Mouse (Mus musculus) MEL (cell line): ENCODE data around the gene Atad1. TPM values are rescaled to one million over a fixed set of nuclear protein-coding genes. Genes with fewer than 3 reads are reported as not detected.

ENCODE experiments used
- DNase-seq: peaks from one replicate; pipeline ENCODE4 v3.0.0; 2011; ENCODE audit warnings: low read depth, low spot score
- H3K27ac ChIP-seq: 2 replicates; pipeline ENCODE4 v1.5.1; 2012; ENCODE audit warnings: low read depth, mild to moderate bottlenecking, control low read depth, low read length, moderate library complexity; ENCODE audit not compliant: control insufficient read depth
- H3K27me3 ChIP-seq, 2 experiments: fragments of 150-350 bp in 1 of 2; sonication (generic) in 1 of 2; 2 replicates each; pipeline ENCODE4 v1.6.1; 2012; ENCODE audit warnings: low read length in 2 of 2, mild to moderate bottlenecking in 2 of 2, improper control_type of control experiment in 1 of 2, moderate library complexity in 1 of 2; ENCODE audit not compliant: insufficient read depth in 2 of 2, control insufficient read depth in 1 of 2
- H3K36me3 ChIP-seq, 2 experiments: 2 replicates each; pipeline ENCODE4 v1.6.1; 2012 to 2014; ENCODE audit warnings: low read length in 2 of 2, improper control_type of control experiment in 1 of 2, inconsistent platforms in 1 of 2, mild to moderate bottlenecking in 1 of 2; ENCODE audit not compliant: insufficient read depth in 2 of 2, control insufficient read depth in 1 of 2
- H3K4me1 ChIP-seq, 2 experiments: fragments of 150-350 bp in 1 of 2; sonication (generic) in 1 of 2; 2 replicates each; pipeline ENCODE4 v1.6.1; 2012; ENCODE audit warnings: low read length in 2 of 2, improper control_type of control experiment in 1 of 2, mild to moderate bottlenecking in 1 of 2; ENCODE audit not compliant: insufficient read depth in 2 of 2, control insufficient read depth in 1 of 2
- H3K4me3 ChIP-seq, 2 experiments: fragments of 150-350 bp in 1 of 2; sonication (generic) in 1 of 2; 2 replicates each; pipeline ENCODE4 v1.5.1; 2012; ENCODE audit warnings: low read depth in 2 of 2, low read length in 2 of 2, mild to moderate bottlenecking in 2 of 2, moderate library complexity in 2 of 2, control low read depth in 1 of 2, improper control_type of control experiment in 1 of 2; ENCODE audit not compliant: control insufficient read depth in 1 of 2, insufficient read depth in 1 of 2
- H3K79me2 ChIP-seq: 2 replicates; pipeline ENCODE4 v1.6.1; 2012; ENCODE audit warnings: mild to moderate bottlenecking, low read length, moderate library complexity; ENCODE audit not compliant: control insufficient read depth, poor library complexity, insufficient read depth
- H3K9ac ChIP-seq: 2 replicates; pipeline ENCODE4 v1.6.1; 2012; ENCODE audit warnings: low read depth, mild to moderate bottlenecking, control low read depth, low read length, moderate library complexity; ENCODE audit not compliant: control insufficient read depth, poor library complexity, severe bottlenecking
- H3K9me3 ChIP-seq: fragments of 150-350 bp; sonication (generic); replicated peaks from 2 replicates; pipeline ENCODE4 v1.6.1; 2012; ENCODE audit warnings: mild to moderate bottlenecking, low read length, improper control_type of control experiment, moderate library complexity; ENCODE audit not compliant: insufficient read depth
- BHLHE40 ChIP-seq: IDR thresholded peaks from 2 replicates; pipeline ENCODE4 v1.6.1; 2012; ENCODE audit warnings: low read depth, mild to moderate bottlenecking, inconsistent platforms, low read length, improper control_type of control experiment, borderline replicate concordance
- CHD2 ChIP-seq: IDR thresholded peaks from 2 replicates; pipeline ENCODE4 v1.6.1; 2011; ENCODE audit warnings: low read length, improper control_type of control experiment
- EP300 ChIP-seq, 2 experiments: IDR thresholded peaks; 2 replicates each; pipeline ENCODE4 v1.6.1; 2011; ENCODE audit warnings: improper control_type of control experiment in 2 of 2, low read length in 2 of 2, low read depth in 1 of 2, mild to moderate bottlenecking in 1 of 2
- GATA1 ChIP-seq: IDR thresholded peaks from 2 replicates; pipeline ENCODE4 v1.6.1; 2011; ENCODE audit warnings: low read depth, low read length, improper control_type of control experiment
- KAT2A ChIP-seq: conservative IDR thresholded peaks from 2 replicates; pipeline ENCODE4 v1.6.1; 2012; ENCODE audit warnings: low read depth, low read length, improper control_type of control experiment, inconsistent platforms
- MAFK ChIP-seq: IDR thresholded peaks from 2 replicates; pipeline ENCODE4 v1.6.1; 2011; ENCODE audit warnings: low read depth, mild to moderate bottlenecking, low read length, improper control_type of control experiment, borderline replicate concordance
- MAZ ChIP-seq: IDR thresholded peaks from 2 replicates; pipeline ENCODE4 v1.6.1; 2012; ENCODE audit warnings: low read depth, mild to moderate bottlenecking, inconsistent platforms, low read length, improper control_type of control experiment
- MEF2A ChIP-seq: IDR thresholded peaks from 2 replicates; pipeline ENCODE4 v1.6.1; 2014; ENCODE audit warnings: low read depth, mild to moderate bottlenecking, inconsistent platforms, low read length, improper control_type of control experiment; ENCODE audit not compliant: poor library complexity, insufficient replicate concordance, severe bottlenecking; ENCODE audit errors: extremely low read depth
- MXI1 ChIP-seq: IDR thresholded peaks from 2 replicates; pipeline ENCODE4 v1.6.1; 2011; ENCODE audit warnings: mild to moderate bottlenecking, low read depth, low read length, improper control_type of control experiment
- MYB ChIP-seq: IDR thresholded peaks from 2 replicates; pipeline ENCODE4 v1.6.1; 2011; ENCODE audit warnings: mild to moderate bottlenecking, low read depth, low read length, improper control_type of control experiment
- NRF1 ChIP-seq: IDR thresholded peaks from 2 replicates; pipeline ENCODE4 v1.6.1; 2014; ENCODE audit warnings: low read depth, mild to moderate bottlenecking, inconsistent platforms, low read length, improper control_type of control experiment, moderate library complexity; ENCODE audit not compliant: poor library complexity, insufficient read depth, severe bottlenecking
- POLR2A ChIP-seq, 2 experiments: IDR thresholded peaks; 2 replicates each; pipeline ENCODE4 v1.6.1; 2011 to 2012; ENCODE audit warnings: low read length in 2 of 2, mild to moderate bottlenecking in 2 of 2, control low read depth in 1 of 2, improper control_type of control experiment in 1 of 2, low read depth in 1 of 2, moderate library complexity in 1 of 2; ENCODE audit not compliant: control insufficient read depth in 1 of 2, insufficient read depth in 1 of 2, poor library complexity in 1 of 2
- RCOR1 ChIP-seq: IDR thresholded peaks from 2 replicates; pipeline ENCODE4 v1.6.1; 2012; ENCODE audit warnings: low read depth, mild to moderate bottlenecking, inconsistent platforms, low read length, improper control_type of control experiment
- SMC3 ChIP-seq: IDR thresholded peaks from 2 replicates; pipeline ENCODE4 v1.6.1; 2011; ENCODE audit warnings: low read depth, low read length, improper control_type of control experiment
- TAL1 ChIP-seq: IDR thresholded peaks from 2 replicates; pipeline ENCODE4 v1.6.1; 2012; ENCODE audit warnings: mild to moderate bottlenecking, inconsistent platforms, low read length, moderate library complexity, mixed read lengths
- TBP ChIP-seq: IDR thresholded peaks from 2 replicates; pipeline ENCODE4 v1.8.0; 2011; ENCODE audit warnings: low read depth, low read length, improper control_type of control experiment
- UBTF ChIP-seq: IDR thresholded peaks from 2 replicates; pipeline ENCODE4 v1.6.1; 2012; ENCODE audit warnings: low read depth, mild to moderate bottlenecking, inconsistent platforms, low read length, improper control_type of control experiment, moderate library complexity, borderline replicate concordance; ENCODE audit not compliant: insufficient read depth
- USF1 ChIP-seq: IDR thresholded peaks from 2 replicates; pipeline ENCODE4 v1.6.1; 2014; ENCODE audit warnings: low read depth, mild to moderate bottlenecking, inconsistent platforms, low read length, improper control_type of control experiment, moderate library complexity
- USF2 ChIP-seq, 2 experiments: IDR thresholded peaks; 2 replicates each; pipeline ENCODE4 v1.6.1; 2011 to 2012; ENCODE audit warnings: improper control_type of control experiment in 2 of 2, low read length in 2 of 2, borderline replicate concordance in 1 of 2, inconsistent platforms in 1 of 2, low read depth in 1 of 2, mild to moderate bottlenecking in 1 of 2; ENCODE audit not compliant: insufficient read depth in 1 of 2
- ZC3H11A ChIP-seq: IDR thresholded peaks from 2 replicates; pipeline ENCODE4 v1.6.1; 2012; ENCODE audit warnings: low read depth, mild to moderate bottlenecking, inconsistent platforms, low read length, improper control_type of control experiment
- ZKSCAN1 ChIP-seq: IDR thresholded peaks from 2 replicates; pipeline ENCODE4 v1.6.1; 2012; ENCODE audit warnings: low read depth, mild to moderate bottlenecking, inconsistent platforms, low read length, improper control_type of control experiment, moderate library complexity
- polyA plus RNA-seq, 2 experiments: library from polyadenylated mRNA; stranded (reverse) in 1 of 2; unstranded in 1 of 2; fragments of >175 nt in 1 of 2; fragments of >200 nt in 1 of 2; gene quantifications; 2 replicates each; pipeline versions ENCODE4 v1.2.1 to v1.2.4; 2012; ENCODE audit warnings: low replicate concordance in 2 of 2, low read depth in 1 of 2; ENCODE audit not compliant: insufficient read length in 2 of 2, insufficient read depth in 1 of 2, missing spikeins in 1 of 2
- total RNA-seq: library from RNA; depleted of rRNA; stranded (reverse); fragments of 300-350 nt; gene quantifications from 2 replicates; pipeline ENCODE4 v1.2.3, GENCODE M21; 2012

Atad1 gene
- total and polyA plus RNA-seq, 3 experiments, result 35.8 to 48.4 TPM; not detected in 1

GRCm38 (mm10) chr19:32648019-32648571 lies 91.5 kb downstream of the Atad1 start:
- no peak for DNase-seq
- peaks cover 0 to 8% of the 10 kb centered on the region in 2 experiments; a peak in 2 of 4 replicates for H3K36me3 ChIP-seq
- H3K4me1 ChIP-seq, result peaks cover 0 to 10% of the 10 kb centered on the region in 2 experiments; a peak in 2 of 4 replicates
- H3K27me3 ChIP-seq, result no peaks in the 10 kb centered on the region
- TF ChIP-seq POLR2A (IDR thresholded peaks at IDR 0.05; ENCODE audit: control insufficient read depth in 1 of 2, insufficient read depth in 1 of 2, low read depth in 1 of 2, low read length in 2 of 2, poor library complexity in 1 of 2), result no peak
- no peak for TF ChIP-seq SMC3
- TF ChIP-seq TAL1, result no peak
- TF ChIP-seq MEF2A, result no peak
- no peak for TF ChIP-seq ZC3H11A
- TF ChIP-seq USF2 (IDR thresholded peaks at IDR 0.05; ENCODE audit: borderline replicate concordance in 1 of 2, insufficient read depth in 1 of 2, low read depth in 1 of 2, low read length in 2 of 2), result no peak
- TF ChIP-seq RCOR1, result no peak
- TF ChIP-seq TBP, result no peak
- TF ChIP-seq NRF1, result no peak
- no peak for TF ChIP-seq MAFK
- no peak for TF ChIP-seq BHLHE40
- TF ChIP-seq GATA1, result no peak
- no peaks in the 10 kb centered on the region for H3K79me2 ChIP-seq
- H3K4me3 ChIP-seq, result no peak overlapping the region
- no peaks in the 10 kb centered on the region for H3K9me3 ChIP-seq
- no peak overlapping the region for H3K27ac ChIP-seq
- H3K9ac ChIP-seq, result no peak overlapping the region

- DNase-seq, result no peak
- Histone ChIP-seq H3K9me3 (no peaks in the 10 kb centered on the region), H3K36me3 (no peaks in the 10 kb centered on the region), H3K4me1 (0 out of 4 replicates have a peak, but pooled peaks cover 0 to 3% of the 10 kb centered on the region in 2 experiments), H3K79me2 (no peaks in the 10 kb centered on the region), H3K27ac (no peak overlapping the region), H3K4me3 (no peak overlapping the region)
- TF ChIP-seq ZKSCAN1 (no peak), MAZ (no peak), TBP (no peak), UBTF (no peak), KAT2A (no peak), SMC3 (no peak), MAFK (no peak), TAL1 (no peak), RCOR1 (no peak), GATA1 (no peak), CHD2 (no peak), EP300 (IDR thresholded peaks at IDR 0.05; ENCODE audit: low read depth in 1 of 2, low read length in 2 of 2) (no peak), MXI1 (no peak), MYB (no peak), NRF1 (no peak), USF1 (no peak)
- TF ChIP-seq, all 39 proteins: peak for 0
- Histone ChIP-seq H3K27me3 (no peaks in the 10 kb centered on the region), H3K9ac (no peak overlapping the region)
Observed at GRCm38 (mm10) chr19:32646382-32646781, 93.2 kb downstream of the Atad1 start.
